Mouse (Mus musculus) liver, adult 2 months (tissue): ENCODE measurements around the gene Gm7544.
"Not testable (repeated sequence)": the region's sequence is repeated elsewhere in the genome, so short reads cannot be mapped to it uniquely, and the experiment has no call there.

Experiments
- CTCF ChIP-seq: fragments of 200-500 bp; IDR thresholded peaks from 2 replicates; pipeline ENCODE4 v1.5.1; 2011; ENCODE audit warnings: low read depth, low read length, control low read depth
- POLR2A ChIP-seq: fragments of 200-500 bp; IDR thresholded peaks from 2 replicates; pipeline ENCODE4 v1.6.1; 2011; ENCODE audit warnings: low read length, control low read depth; ENCODE audit not compliant: insufficient read depth; ENCODE audit errors: extremely low read depth

DNA sequence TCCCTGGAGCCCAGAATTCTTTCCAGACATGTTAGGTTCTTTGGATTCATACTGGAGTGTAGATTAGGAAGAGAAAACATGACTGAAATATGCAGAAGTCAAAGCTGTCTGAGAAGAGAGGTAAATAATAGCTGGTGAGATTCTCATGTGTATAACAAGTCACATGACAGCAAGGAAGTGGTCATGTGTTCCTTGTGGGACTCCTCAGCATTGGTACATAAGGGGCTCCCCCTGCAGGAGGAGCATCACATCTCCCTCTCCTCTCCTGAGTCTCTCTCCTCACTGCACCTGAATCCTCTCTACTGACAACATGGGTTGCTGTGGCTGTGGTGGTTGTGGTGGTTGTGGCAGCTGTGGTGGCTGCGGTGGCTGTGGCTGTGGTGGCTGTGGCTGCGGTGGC, 9.8 kb downstream of the Gm7544 start:
- TF ChIP-seq CTCF, POLR2A: not testable (repeated sequence)
